Mouse (Mus musculus) gastrocnemius, postnatal 10 days (tissue): Measurements from ENCODE around the gene Ttc34. TPM values are rescaled to one million over a fixed set of nuclear protein-coding genes. Genes with fewer than 3 reads are reported as not detected.

Experiments used
- DNase-seq: peaks from one replicate; pipeline ENCODE4 v3.0.0; 2021; ENCODE audit warnings: mixed read lengths
- long read RNA-seq, 2 experiments: library from polyadenylated mRNA; stranded (forward); transcript quantifications; one replicate each; pipeline ENCODE4 v2.0.0; 2021
- total RNA-seq, 2 experiments: library from RNA; stranded (reverse); gene quantifications; 2 replicates each; pipeline ENCODE4 v1.2.3; 2021

Gene Ttc34
- total RNA-seq = not detected
- long read RNA-seq, experiment 1 = 0 reads
- long read RNA-seq, experiment 2 = 0 reads

DNA sequence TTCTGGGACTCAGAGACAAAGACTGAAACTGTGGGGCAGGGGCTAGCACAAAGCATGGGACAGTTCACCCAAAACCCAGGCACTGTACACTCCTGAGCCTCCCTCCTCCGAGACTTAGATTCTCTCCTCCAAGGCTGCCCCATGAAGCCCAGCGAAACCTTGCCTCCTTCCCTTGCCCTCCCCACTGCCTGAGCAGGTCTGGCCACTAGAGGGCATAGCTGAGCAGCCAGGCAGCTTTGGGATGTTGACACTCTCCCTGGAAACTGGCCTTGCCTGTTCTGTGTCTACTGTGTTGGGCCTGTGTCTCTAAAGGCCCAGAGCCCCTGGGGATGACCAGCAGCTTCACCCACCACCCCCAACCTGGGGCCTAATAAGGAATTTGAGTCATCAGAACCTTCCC, at the start of gene Ttc34:
Ttc34 (plus strand) TSS at position 290 of the 400 bp plus-strand sequence.
- peak; percentile 68 for DNase-seq

DNA sequence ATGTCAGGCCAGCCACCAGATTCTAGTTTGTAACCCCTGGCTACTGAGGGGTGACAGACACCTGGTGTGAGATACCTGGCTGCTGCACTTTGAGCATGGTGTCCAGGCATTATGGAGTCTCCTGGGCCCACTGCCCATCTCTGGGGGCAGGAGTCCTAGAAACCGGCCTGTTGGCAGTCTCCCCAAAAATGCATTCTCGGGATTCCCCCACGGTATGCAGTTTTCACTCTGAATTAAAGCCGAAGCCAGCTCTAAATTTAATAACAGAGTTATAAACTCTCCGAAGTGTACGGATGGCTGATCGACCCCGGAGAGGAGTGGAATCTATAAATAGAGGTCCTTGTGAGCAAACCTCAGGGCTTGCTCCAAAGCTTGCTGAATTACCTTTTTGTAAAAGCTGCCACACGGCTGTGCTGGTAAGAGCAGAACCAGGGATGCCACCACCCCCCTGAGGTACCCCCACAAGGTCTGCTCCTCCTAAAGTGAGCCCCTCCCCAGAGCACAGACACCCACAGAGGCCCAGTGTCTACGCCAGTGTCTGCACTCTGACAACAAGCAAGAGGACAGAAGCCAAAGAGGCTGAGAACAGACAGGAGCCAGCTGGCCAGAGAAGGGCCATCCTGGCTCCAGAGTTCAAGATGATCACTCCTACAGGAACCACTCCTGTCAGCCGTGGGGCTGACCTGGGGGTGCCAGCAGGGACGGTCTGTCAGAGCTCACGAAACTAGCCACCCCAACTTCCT, 49.1 kb upstream of the Ttc34 start:
- no peak for DNase-seq

DNA sequence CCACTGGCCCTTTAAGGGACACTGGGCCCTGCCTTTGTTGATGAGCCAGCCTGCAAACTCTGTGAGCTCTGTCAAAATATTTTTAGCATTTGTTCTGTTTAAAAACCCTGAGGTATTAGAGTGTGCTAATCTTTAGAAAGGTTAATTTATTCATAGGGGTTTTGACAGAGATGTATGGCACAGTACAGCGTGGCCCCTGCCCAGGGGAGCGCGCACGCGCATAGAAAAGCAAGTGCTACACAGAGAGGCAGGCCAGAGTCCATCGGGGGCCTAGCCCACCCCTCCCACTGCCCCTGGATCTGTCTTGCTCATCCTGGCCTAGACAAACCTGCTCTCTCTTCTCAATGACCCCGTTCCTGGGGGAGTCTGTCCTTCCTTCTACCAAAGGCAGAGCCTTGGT, 45.4 kb upstream of the Ttc34 start:
- DNase-seq = no peak

DNA sequence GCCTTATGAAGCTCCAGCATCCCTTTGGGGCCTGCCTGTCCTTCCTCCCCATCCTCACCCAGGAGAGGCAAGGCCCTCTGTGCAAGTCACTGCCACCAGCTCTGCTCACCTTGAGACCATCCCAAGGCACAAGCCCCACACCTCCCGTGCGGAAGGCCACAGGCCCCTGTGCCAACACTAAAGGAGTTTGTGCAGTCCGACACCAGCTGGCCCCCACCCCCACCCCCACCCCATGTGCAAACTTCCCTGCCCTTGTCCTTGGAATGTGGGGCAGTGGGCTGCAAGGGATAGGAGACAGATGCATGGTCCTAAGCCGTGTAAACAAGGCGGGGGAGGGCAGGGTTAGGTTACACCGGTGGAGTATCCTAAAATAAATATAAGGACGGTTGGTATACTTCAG, 43.8 kb upstream of the Ttc34 start:
- no peak for DNase-seq

DNA sequence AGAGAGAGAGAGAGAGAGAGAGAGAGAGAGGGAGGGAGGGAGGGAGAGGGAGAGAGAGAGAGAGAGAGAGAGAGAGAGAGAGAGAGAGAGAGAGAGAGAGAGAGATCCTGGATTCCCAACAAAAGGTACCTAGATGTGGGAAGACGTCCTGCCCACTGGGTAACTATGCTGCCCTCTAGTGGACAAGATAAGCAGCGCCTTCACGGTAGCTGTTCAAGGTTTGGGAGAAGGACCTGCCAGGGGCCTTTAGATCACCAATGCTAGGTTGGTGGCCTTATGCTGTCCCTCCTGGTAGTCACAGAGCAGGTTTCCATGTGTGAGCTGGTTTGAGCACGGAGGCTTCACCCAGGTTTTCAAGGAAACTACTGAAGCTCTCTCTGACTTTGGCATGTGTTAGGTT, 39.4 kb upstream of the Ttc34 start:
- DNase-seq = peak; percentile 57

DNA sequence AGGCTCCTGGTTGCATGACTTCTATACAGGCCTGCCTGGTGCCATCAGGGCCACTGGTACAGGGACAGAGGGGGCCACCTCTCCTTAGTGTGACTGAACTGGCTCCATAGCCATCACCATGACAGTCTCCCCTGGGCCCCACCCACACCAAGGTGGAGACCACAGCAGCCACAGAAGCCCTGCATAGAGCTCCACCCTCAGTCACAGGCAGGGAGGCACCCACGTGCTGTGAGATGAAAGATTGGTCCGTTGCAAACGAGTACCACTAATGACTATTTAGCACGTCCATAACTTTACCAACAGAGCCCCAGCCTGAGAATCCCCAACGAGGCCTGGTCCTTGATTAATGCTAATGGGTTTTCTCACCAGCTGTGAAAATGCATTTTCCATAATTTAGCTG, 36.7 kb upstream of the Ttc34 start:
- DNase-seq = no peak

DNA sequence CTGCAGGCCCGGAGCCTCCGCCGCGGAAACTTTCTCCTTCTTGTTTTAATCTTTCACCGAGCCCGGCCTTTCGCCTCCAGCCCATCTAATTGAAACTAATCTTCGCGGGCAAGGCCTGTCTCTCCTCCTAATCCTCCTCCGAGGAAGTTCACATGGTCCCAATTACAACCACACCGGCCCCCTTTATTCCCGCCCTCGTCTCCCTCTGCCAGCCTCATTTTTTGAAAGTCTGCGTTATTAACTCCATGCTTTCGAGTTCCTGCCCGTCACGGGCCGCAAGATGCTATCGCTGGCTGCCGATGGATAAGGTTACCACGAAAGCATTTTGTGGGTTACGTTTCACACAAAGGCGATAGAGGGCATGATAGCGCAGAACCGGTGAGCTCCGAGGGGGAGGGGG, 35.0 kb upstream of the Ttc34 start:
- no peak for DNase-seq

- DNase-seq = peak; percentile 52
Observed at GRCm38 (mm10) chr4:154825662-154826061, 11.6 kb upstream of the Ttc34 start.

- no peak for DNase-seq
Observed at GRCm38 (mm10) chr4:154826224-154826623, 11.0 kb upstream of the Ttc34 start.

DNA sequence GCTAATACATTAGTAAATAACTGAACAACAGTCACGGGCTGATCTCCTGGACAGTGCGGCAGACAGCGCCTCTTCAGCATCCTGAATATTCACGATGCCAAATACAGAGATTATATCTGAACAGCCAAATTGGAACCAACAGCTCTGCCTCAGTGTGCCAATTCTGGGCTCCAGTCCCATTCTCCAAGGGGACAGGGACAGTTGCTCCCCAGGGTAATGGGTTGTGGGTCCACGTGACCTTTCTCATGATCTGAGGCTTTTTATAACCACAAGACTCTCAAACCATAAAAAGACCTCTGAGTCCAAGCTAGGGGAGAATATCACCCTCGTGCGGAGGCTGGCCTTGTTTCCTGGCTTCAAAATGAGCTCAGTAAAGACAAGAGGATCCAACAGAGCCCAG, 10.1 kb upstream of the Ttc34 start:
- DNase-seq = no peak

DNA sequence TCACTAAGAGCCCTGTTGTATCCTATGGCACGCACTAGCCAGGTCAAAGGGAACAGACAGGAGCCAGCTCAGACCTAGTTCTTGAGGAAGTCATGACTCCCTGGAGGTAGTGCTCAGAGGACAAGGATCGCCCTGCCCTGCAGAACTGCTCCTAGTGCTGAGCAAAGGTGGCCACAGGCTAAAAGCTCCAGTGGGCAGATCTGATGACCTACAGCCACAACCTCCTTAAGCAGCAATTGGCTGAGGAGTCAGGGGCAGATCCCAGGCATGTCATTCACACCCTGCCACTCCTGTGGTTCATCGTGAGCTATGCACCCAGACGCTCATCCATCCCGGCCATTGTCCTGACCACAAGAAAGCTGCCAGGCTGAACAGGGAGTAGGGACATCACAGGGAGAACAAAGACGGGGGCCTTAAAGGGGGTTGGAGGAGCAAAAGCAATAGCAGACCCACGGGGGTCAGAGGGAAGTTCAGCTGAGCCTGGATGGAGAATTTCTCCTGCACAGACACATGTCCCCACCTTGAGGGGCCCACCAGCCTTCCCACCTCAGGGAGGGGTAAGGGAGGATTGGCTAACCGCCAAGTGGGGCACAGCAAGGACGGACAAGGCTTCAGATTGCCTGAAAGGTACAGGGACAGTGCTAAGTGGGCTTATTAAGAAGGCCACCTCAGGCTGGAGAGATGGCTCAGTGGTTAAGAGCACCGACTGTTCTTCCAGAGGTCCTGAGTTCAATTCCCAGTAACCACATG, 9.2 kb upstream of the Ttc34 start:
- DNase-seq = no peak

- no peak for DNase-seq
Observed at GRCm38 (mm10) chr4:154831915-154832573, 5.2 kb upstream of the Ttc34 start.

DNA sequence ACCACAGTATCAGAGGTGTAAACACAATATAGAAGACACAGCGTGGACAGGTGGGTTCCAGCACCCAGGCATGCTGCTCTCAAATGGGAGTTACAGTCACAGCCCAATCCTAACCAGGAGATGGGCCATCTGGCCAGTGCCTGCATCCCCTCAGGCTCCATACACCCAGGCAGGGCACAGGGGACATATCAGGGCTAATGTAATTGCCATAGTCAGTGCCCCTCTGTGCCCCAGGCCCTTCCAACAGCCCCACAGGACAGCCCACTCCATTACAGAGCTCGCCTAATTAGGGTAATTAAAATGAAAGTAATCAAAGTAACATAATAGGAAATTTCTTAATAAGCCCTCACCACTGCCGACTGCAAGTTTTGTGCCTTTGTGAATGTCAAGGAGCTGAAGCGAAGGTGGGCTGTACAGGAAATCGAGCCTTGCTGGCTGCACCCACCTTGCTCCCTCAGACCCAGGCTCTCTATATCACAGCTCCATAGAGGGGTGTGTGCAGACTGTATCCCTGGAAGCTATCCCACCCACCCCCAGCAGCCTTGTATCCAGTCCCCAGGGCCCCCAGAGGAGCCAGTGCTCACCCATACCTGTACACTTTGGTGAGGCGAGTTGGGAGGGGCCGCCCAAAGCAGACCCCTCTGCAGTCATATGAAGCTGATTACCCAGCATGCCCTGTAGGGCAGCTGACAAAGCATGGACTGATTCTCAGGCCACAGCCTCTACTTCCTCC, 910 bp upstream of the Ttc34 start:
- no peak for DNase-seq

DNA sequence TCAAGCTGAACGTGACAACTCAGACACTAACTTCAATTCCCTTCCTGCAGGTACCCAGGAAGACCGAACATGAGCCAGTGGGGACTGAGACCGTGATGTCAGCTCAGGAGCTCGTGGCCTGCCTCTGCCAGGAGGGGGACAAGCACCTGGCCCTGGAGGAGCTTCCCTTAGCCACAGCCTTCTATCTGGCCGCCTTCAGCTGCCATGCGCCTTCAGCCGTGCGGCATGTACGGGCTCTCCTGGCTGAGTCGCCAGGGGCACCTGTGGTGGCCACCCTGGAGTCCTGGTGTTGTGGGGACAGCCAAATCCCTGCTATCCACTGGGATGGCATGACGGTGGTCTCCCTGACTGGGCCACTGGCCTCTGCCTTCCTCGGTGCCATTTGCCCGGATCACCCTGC, 1.5 kb downstream of the Ttc34 start:
- DNase-seq = no peak

DNA sequence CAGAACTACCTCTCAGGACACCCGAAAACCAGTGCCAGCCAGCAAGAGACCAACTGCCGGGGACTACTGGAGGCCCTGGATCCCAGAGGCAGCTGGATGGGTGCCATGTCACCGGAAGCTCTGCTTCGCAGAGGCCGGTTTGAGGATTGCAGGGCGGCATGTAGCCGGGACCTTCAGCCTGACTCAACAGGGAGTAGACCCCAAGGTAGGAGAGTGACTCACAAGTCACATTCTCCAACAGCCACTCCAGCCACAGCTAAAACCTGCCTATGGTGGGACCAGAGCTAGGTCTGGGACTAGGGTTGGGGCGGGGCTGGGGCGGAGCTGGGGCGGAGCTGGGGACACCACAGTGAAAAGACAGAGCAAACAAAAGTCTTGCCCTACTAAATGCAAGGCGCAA, 2.1 kb downstream of the Ttc34 start:
- no peak for DNase-seq

DNA sequence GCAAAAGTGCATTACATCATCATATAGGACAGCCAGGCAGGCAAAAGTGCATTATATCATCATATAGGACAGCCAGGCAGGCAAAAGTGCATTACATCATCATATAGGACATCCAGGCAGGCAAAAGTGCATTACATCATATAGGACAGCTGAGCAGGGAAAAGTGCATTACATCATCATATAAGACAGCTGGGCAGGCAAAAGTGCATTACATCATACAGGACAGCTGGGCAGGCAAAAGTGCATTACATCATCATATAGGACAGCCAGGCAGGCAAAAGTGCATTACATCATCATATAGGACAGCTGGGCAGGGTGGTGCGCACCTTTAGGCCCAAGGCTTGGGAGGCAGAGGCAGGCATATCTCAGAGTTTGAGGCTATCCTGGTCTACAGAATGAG, 15.4 kb downstream of the Ttc34 start:
- no peak for DNase-seq

GRCm38 (mm10) chr4:154853881-154854280, 16.6 kb downstream of the Ttc34 start:
- no peak for DNase-seq

DNA sequence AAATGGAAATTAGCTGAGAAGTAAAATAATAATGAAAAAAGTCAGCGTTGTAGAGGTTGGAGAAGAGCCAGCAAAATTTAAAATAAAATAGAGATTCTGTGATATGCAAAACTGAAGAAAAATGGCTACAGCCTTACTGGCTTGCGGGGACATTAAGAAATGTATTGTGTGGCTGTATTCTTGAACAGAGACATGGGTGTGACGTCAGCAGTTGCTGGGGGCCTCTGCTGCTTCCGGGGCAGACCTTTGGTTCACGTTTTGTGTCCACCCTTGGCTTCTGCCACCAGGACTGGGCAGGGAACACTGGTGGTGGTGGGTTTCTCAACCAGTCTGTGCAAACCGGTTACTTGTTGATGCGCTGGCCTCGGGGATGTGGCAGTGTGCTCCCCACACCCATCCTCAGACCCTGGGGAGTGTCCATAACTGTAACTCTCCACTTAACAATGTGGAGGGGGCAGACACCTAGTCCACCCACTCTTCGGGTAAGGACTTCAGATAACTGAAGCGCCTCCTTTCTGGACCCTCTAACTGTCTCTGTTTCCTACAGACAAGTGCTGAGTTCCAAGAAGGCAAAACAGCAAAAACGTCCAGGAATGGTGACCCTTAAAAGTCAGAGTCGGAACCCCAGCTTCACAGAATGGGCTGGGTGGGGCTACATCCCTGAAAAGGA, 17.6 kb downstream of the Ttc34 start:
- DNase-seq = no peak

GRCm38 (mm10) chr4:154855721-154856479, 18.6 kb downstream of the Ttc34 start:
- DNase-seq = peak; percentile 77

DNA sequence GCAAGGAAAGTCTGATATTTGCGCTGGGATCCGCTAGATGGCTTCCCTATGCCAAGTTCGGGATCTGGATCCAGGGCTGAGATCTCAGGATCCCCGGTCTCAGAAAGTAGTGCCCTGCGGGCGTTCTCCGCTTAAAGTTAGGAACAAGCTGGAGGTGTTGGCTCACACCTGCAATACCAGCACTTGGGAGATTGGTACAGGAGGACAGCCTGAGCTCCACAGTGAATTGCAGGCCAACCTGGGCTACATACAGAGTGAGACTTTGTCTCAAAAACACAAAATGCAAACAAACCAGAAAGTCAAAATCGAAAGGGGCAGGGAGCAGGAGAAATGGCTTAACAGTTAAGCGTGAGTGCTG, 19.2 kb downstream of the Ttc34 start:
- no peak for DNase-seq

- DNase-seq = no peak
Observed at GRCm38 (mm10) chr4:154856882-154857281, 19.6 kb downstream of the Ttc34 start.
